Mouse (Mus musculus) C2C12 (cell line): ENCODE results near the gene Zbtb7b. TPM values are rescaled to one million over a fixed set of nuclear protein-coding genes. Genes with fewer than 3 reads are reported as not detected.

Experiments used
- H3K27me3 ChIP-seq: one replicate; pipeline ENCODE4 v1.6.1; 2011; ENCODE audit not compliant: control insufficient read depth, insufficient read depth, insufficient read length
- H3K36me3 ChIP-seq: one replicate; pipeline ENCODE4 v1.6.1; 2011; ENCODE audit not compliant: control insufficient read depth, insufficient read depth
- H3K4me3 ChIP-seq: one replicate; pipeline ENCODE4 v1.5.1; 2011; ENCODE audit warnings: mild to moderate bottlenecking, control low read depth; ENCODE audit not compliant: poor library complexity, insufficient read depth, severe bottlenecking
- H3K79me2 ChIP-seq: one replicate; pipeline ENCODE4 v1.6.1; 2011; ENCODE audit not compliant: control insufficient read depth, insufficient read depth
- H3K79me3 ChIP-seq: one replicate; pipeline ENCODE4 v1.6.1; 2011; ENCODE audit warnings: low read depth, control low read depth
- H3ac ChIP-seq: one replicate; pipeline ENCODE3; 2011; ENCODE audit warnings: low read depth; ENCODE audit not compliant: control insufficient read depth, insufficient read length
- CEBPB ChIP-seq: IDR thresholded peaks from one replicate; pipeline ENCODE4 v1.6.1; 2011; ENCODE audit warnings: low read depth, mild to moderate bottlenecking, control low read depth, moderate library complexity
- CTCF ChIP-seq: IDR thresholded peaks from one replicate; pipeline ENCODE4 v1.5.1; 2011; ENCODE audit not compliant: control insufficient read depth, insufficient read depth, insufficient read length
- FOSL1 ChIP-seq: IDR thresholded peaks from one replicate; pipeline ENCODE4 v1.8.0; 2011; ENCODE audit warnings: mild to moderate bottlenecking, low read length; ENCODE audit not compliant: poor library complexity, insufficient read depth, severe bottlenecking
- MAX ChIP-seq: IDR thresholded peaks from one replicate; pipeline ENCODE4 v1.6.1; 2011; ENCODE audit warnings: mild to moderate bottlenecking, control low read depth
- MYOD1 ChIP-seq: IDR thresholded peaks from one replicate; pipeline ENCODE4 v1.6.1; 2011; ENCODE audit warnings: low read depth; ENCODE audit not compliant: control insufficient read depth, insufficient read length
- MYOG ChIP-seq: IDR thresholded peaks from one replicate; pipeline ENCODE4 v1.6.1; 2011; ENCODE audit not compliant: control insufficient read depth, insufficient read length; ENCODE audit errors: extremely low read depth
- USF1 ChIP-seq: IDR thresholded peaks from one replicate; pipeline ENCODE4 v1.6.1; 2011; ENCODE audit warnings: low read depth, mild to moderate bottlenecking, control low read depth, moderate library complexity
- long read RNA-seq, 2 experiments: library from polyadenylated mRNA; unstranded; transcript quantifications; one replicate each; pipeline ENCODE4 v2.0.0; 2019 to 2020
- polyA plus RNA-seq: library from polyadenylated mRNA; unstranded; fragments of >200 nt; fragmentation: generic; extraction: Trizol; gene quantifications from one replicate; pipeline ENCODE4 v1.2.1, GENCODE M21; 2012; ENCODE audit warnings: missing spikeins

Gene Zbtb7b
- polyA plus RNA-seq: 29.5 TPM
- long read RNA-seq, experiment 1, partial matches to known transcripts: 4 of 4 reads
- long read RNA-seq, experiment 1, other reads (novel, unspliced or antisense): 0 of 4 reads
- long read RNA-seq, experiment 2, partial matches to known transcripts: 4 of 7 reads
- long read RNA-seq, experiment 2, other reads (novel, unspliced or antisense): 1 of 7 reads

DNA sequence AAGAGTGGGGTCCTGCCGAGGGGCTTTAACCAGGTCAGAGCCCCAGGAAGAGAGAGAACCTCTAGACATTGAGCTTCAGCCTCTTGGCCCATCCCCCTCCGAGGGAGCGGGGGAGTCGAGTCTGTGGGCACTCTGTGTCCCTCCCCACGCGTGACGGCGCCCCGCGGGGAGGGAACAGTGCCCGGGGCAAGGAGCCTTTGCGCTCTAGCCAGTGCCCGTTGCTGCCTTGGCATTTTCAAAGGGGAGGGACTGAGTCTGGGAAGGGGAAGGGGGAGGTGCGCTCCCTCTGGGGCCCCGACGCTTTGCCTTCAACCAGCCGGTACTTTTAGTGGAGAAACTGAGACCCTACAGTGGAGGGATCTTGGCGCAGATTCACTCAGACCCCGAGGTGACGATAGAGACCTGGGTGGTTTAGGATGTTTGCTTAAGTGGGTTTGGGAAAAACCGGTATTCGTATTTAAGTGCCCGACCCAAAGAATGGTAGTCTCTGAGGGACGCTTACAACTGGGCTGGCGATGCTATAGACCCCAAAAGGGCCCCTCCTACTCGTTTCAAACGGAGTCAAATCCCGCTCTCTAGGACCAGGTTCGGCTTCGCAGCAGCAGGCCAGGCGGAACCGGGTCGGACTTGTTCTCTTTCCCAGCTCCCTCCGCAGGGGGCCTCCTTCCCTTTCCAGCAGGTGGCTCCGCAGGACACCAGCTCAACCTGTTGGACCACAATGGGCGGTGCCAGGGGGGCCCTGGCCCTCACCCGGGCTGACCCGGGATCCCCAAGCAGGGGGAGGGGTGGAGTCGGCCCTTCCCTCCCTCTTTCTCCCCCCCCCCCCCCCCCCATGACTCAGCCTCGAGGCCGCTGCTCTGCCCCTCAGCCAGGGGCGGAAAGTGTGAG lies at the start of gene Zbtb7b:
Gene Zbtb7b, minus strand, starts transcription at position 771 of the 888 bp plus-strand sequence.
- Histone ChIP-seq H3K79me3 (peaks cover 2% of the 10 kb centered on the region), H3K36me3 (no peaks in the 10 kb centered on the region), H3K79me2 (peaks cover 38% of the 10 kb centered on the region), H3K27me3 (no peaks in the 10 kb centered on the region), H3ac (peak within 1 kb of the TSS; percentile 56), H3K4me3 (peak within 1 kb of the TSS; percentile 34)
- no peak for TF ChIP-seq CTCF
- TF ChIP-seq CEBPB: no peak
- TF ChIP-seq MYOD1: no peak
- TF ChIP-seq USF1: no peak
- no peak for TF ChIP-seq MYOG
- no peak for TF ChIP-seq FOSL1
- TF ChIP-seq MAX: no peak

DNA sequence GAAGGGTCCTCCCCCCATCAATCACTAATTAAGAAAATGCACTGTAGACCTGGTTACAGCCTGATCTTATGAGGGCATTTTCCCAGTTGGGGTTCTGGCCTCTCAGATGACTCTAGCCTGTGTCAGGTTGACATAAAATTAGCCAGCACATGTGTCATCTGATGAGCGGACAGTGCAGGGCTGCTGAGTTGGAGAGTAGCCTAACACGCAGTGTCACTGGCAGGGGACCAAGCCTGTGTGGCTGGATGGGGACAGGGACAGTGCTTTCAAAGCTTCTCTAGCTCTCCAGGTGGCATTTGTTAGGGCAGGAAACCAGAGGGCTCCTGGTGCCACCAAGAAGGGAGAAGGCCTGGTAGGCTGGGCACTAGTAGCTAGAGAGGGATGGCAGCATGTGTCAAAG lies 46.1 kb upstream of the Zbtb7b start:
- Histone ChIP-seq H3K79me3 (peaks cover 1% of the 10 kb centered on the region), H3K27me3 (no peaks in the 10 kb centered on the region), H3K79me2 (no peaks in the 10 kb centered on the region)

DNA sequence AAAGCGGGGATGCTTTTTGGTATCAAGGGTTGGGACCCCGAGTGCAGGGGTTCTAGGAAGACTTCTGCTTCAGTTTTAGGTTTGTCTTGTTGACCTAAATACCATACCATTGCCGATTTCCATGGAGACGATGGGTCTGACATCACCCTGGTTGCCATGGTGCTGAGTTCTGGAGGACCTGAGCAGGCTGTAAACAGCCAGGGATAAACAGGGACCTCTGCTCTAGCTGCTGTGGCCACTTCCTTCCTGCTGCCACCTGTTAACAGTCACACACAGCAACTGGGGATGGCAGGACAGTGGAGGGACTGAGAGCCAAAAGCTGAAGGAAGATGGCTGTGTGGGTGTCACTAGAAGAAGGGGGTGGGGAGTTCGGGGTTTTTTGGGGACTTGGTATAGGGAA lies 42.7 kb upstream of the Zbtb7b start:
- Histone ChIP-seq H3K4me3 (peak overlapping the region; percentile 28), H3K79me3 (peaks cover 16% of the 10 kb centered on the region), H3ac (peak overlapping the region; percentile 49), H3K36me3 (peaks cover 20% of the 10 kb centered on the region), H3K27me3 (no peaks in the 10 kb centered on the region), H3K79me2 (peaks cover 28% of the 10 kb centered on the region)
- TF ChIP-seq USF1 (no peak), MAX (no peak), MYOG (no peak), CEBPB (no peak), FOSL1 (no peak), MYOD1 (no peak), CTCF (no peak)

More for the DNA sequence above, 46.1 kb upstream of the Zbtb7b start:
- Histone ChIP-seq H3ac (no peak overlapping the region), H3K4me3 (no peak overlapping the region), H3K36me3 (no peaks in the 10 kb centered on the region)
- TF ChIP-seq CEBPB (no peak), FOSL1 (no peak), USF1 (no peak), CTCF (no peak), MAX (no peak), MYOD1 (no peak), MYOG (no peak)

DNA sequence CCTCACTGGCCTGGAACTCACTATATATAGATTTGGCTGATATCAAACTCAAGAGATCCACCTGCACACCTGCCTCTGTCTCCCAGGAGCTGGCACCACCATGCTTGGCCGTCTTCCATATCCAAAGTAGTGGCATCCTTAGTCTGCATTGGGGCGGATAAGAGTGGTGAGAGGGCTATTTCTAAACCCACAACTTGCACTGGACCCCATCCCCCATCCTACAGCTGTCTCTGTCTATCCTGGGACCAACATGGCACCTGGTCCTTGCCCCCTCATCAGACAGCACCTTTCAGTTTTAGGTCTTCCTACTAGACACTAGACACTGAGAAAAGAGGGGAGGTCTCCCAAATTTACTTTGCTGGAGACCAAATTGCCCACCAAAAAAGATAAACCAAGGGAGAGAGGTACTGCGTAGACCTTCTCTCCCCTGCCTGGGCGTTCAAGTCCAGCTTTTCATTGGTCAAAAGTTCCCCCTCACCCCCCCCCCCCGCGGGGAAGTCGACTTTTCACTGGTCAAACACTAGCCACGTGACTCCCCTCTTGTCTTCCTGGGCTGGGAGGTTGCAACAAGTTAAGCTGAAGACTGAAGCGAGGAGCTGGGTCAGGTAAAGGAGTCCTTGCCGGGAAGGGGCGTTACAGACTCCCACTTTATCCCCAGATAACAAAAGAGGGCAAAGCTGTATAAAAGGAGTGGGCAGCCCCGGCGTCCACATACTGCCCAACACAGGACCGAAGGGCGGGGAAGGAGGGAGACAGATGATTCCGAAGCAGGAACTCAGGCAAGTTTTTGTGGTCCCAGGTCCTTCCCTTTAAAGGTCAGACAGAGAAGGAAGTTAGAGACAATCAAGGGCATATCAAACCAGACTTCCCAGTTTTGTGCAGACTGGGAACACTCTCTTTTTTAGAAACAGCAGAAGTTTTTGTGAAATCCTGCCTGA lies 41.9 kb upstream of the Zbtb7b start, which contains the start of gene Pbxip1:
Gene Pbxip1, plus strand, starts transcription at position 531 of the 938 bp plus-strand sequence.
- H3K79me3 ChIP-seq: peaks cover 24% of the 10 kb centered on the region
- H3K27me3 ChIP-seq: no peaks in the 10 kb centered on the region
- peak within 1 kb of the TSS; percentile 69 for H3ac ChIP-seq
- H3K79me2 ChIP-seq: peaks cover 36% of the 10 kb centered on the region
- H3K4me3 ChIP-seq: peak within 1 kb of the TSS; percentile 28
- TF ChIP-seq MYOG (no peak), MYOD1 (peak; percentile 98), USF1 (peak; percentile 94), FOSL1 (no peak), CEBPB (no peak)
- H3K36me3 ChIP-seq: peaks cover 23% of the 10 kb centered on the region

DNA sequence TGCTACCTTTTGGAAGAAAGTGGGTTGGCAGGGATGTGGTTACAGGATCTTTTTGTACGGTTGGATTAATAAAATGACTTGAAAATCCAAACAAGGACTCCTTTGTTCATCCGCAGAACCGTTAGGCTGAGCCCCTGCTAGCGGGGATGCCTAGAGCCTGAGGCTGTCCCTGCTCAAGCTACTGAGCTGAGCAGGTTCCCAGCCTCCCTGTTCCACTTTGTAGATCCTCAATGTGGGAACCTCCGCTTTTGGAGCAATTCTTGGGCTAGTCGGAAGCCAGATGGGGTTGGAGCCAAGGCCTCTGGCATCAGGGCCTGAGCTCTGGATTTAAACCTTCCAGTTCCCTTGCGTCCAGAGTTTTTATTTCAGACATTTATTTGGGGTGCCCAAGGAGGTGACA lies 40.5 kb upstream of the Zbtb7b start:
- no peak overlapping the region for H3ac ChIP-seq
- peaks cover 23% of the 10 kb centered on the region for H3K36me3 ChIP-seq
- H3K79me2 ChIP-seq: peaks cover 48% of the 10 kb centered on the region
- H3K4me3 ChIP-seq: no peak overlapping the region
- H3K79me3 ChIP-seq: peaks cover 35% of the 10 kb centered on the region
- TF ChIP-seq CTCF (no peak), USF1 (no peak), MAX (no peak), CEBPB (no peak), MYOG (no peak), MYOD1 (no peak), FOSL1 (no peak)
- no peaks in the 10 kb centered on the region for H3K27me3 ChIP-seq
